Mouse (Mus musculus) kidney, postnatal 25 days (tissue): ENCODE data around the gene Gm13288.
"Not testable (repeated sequence)": the region's sequence is repeated elsewhere in the genome, so short reads cannot be mapped to it uniquely, and the experiment has no call there.

ENCODE experiments used
- DNase-seq, 2 experiments: peaks; one replicate each; pipeline ENCODE4 v3.0.0; 2021; ENCODE audit warnings: mixed read lengths in 2 of 2

Gm13288 gene

DNA sequence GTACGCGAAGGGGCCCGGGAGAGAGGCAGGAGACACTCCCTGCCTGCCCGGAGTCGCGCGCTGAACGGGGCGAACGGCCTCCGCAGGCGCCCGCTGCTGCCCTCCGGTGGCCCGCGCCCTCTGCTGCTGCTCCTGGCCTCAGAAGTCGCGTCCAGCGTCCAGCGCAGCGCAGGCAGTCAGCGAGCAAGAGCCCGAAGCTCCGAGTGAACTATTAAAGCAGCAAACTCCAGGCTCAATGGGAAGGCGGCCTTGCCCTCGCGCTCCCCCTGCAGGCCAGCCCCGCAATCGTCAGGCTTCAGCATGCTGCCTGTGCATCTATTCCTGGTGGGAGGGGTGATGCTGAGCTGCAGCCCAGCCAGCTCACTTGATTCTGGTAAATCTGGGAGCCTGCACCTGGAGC lies 2.4 kb upstream of the Gm13288 start, which contains the start of gene Gm13287:
Gene Gm13287, plus strand, starts transcription at position 301 of the 400 bp plus-strand sequence.
- not testable (repeated sequence) for DNase-seq

DNA sequence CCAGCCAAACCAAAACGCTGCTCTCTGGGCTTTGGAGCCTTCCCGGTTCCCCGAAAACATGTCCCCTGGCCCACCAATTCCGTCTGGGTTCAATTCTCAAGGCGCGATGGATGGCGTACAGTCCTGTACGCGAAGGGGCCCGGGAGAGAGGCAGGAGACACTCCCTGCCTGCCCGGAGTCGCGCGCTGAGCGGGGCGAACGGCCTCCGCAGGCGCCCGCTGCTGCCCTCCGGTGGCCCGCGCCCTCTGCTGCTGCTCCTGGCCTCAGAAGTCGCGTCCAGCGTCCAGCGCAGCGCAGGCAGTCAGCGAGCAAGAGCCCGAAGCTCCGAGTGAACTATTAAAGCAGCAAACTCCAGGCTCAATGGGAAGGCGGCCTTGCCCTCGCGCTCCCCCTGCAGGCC lies 430 bp downstream of the Gm13288 start:
- peak; percentile 20 to 58 for DNase-seq

DNA sequence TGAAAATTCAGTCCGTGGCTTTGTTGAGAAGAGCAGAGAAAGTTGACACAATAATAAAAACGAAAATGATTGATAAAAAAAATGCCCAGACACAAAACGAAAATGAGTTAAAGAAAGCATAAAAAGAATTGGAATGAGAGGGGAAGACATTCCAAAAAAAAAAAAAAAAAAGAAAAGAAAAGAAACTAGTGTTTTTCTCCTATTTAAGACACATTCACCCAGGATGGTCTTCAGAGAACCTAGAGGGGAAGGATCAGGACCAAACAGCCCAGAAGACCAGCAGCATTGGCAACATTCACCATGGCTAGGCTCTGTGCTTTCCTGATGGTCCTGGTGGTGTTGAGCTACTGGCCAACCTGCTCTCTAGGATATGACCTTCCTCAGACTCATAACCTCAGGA lies 10.6 kb downstream of the Gm13288 start, which contains the start of gene Ifna7:
Gene Ifna7, plus strand, starts transcription at position 301 of the 400 bp plus-strand sequence.
- no peak for DNase-seq

GRCm38 (mm10) chr4:88819659-88820058 lies 14.3 kb downstream of the Gm13288 start, which contains the start of gene Ifna11:
Gene Ifna11 (plus strand): TSS chr4:88819959.
- no peak for DNase-seq

GRCm38 (mm10) chr4:88822995-88823394 lies 17.7 kb downstream of the Gm13288 start:
- DNase-seq = peak in 1 of 2 experiments; percentile 24

DNA sequence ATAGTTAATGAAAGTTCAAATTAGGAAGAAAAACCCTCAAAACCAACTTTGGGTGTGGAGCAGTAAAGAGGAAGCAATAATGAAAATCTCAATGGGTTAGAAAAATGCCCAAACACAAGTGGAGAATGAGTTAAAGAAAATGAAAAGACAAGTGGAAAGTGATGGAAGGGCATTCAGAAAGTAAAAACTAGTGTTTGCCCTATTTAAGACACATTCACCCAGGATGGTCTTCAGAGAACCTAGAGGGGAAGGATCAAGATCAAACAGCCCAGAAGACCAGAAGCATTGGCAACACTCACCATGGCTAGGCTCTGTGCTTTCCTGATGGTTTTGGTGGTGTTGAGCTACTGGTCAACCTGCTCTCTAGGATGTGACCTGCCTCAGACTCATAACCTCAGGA lies 21.8 kb downstream of the Gm13288 start, which contains the start of gene Ifna6:
Gene Ifna6, plus strand, starts transcription at position 301 of the 400 bp plus-strand sequence.
- not testable (repeated sequence) for DNase-seq

GRCm38 (mm10) chr4:88830523-88830922 lies 25.2 kb downstream of the Gm13288 start:
- DNase-seq = peak in 1 of 2 experiments; percentile 24

DNA sequence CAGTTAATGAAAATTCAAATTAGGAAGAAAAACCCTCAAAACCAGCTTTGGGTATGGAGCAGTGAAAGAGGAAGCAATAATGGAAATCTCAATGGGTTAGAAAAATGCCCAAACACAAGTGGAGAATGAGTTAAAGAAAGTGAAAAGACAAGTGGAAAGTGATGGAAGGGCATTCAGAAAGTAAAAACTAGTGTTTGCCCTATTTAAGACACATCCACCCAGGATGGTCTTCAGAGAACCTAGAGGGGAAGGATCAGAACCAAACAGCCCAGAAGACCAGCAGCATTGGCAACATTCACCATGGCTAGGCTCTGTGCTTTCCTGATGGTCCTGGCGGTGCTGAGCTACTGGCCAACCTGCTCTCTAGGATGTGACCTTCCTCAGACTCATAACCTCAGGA lies 29.9 kb downstream of the Gm13288 start, which contains the start of gene Ifna5:
Gene Ifna5, plus strand, starts transcription at position 301 of the 400 bp plus-strand sequence.
- DNase-seq = not testable (repeated sequence)

GRCm38 (mm10) chr4:88838828-88839227 lies 33.5 kb downstream of the Gm13288 start:
- peak in 1 of 2 experiments; percentile 32 for DNase-seq

DNA sequence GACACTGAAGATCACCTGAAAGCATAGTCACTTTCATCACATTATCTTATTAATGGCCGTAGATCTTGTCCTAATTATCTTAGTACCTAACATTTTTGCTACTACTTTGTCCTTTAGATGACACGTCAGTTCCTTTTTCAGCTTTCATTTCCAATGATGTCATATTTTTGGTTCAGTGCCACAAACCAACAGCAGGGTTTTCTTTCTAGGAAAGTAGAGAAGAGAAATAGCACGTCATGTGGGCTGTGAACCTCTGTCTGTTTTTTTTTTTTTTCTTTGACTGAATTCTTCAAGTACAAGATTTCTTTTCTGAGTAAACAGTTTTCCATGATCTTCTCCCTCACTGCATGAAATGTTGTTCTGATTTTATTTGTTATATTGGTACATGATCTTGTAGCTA lies 34.7 kb downstream of the Gm13288 start:
- no peak for DNase-seq

GRCm38 (mm10) chr4:88841438-88841911 lies 36.1 kb downstream of the Gm13288 start, which contains the start of gene Ifna4:
Gene Ifna4 (plus strand): TSS chr4:88841861.
- no peak for DNase-seq

DNA sequence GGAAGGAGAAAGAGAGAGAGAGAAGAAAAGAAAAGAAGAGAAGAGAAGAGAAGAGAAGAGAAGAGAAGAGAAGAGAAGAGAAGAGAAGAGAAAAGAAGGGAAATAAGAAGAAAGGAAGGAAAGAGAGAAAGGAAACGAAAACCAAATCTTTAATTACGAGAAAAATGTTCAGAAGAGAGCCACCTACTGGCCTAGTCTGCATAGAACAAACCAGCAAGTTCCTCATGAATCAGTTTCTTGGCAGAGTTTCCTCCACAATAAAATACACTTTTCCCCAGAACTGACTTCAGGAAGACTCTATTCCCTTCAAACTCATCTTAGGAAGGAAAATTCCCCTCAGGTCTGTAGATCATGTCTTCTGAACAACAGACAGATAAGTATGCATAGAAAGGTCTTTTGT lies 40.0 kb downstream of the Gm13288 start:
- no peak for DNase-seq

DNA sequence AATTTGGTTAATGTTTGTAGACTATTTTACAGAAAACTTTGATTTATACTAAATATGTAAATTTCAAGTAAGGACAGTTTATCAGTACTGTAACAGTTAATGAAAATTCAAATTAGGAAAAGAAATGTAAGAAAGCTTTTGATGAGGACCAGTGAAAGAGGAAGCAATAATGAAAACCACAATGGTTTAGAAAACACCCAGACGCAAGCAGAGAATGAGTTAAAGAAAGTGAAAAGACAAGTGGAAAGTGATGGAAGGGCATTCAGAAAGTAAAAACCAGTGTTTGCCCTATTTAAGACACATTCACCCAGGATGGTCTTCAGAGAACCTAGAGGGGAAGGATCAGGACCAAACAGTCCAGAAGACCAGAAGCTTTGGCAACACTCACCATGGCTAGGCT lies 44.4 kb downstream of the Gm13288 start, which contains the start of gene Ifna1:
Gene Ifna1, plus strand, starts transcription at position 390 of the 400 bp plus-strand sequence.
- DNase-seq = no peak

DNA sequence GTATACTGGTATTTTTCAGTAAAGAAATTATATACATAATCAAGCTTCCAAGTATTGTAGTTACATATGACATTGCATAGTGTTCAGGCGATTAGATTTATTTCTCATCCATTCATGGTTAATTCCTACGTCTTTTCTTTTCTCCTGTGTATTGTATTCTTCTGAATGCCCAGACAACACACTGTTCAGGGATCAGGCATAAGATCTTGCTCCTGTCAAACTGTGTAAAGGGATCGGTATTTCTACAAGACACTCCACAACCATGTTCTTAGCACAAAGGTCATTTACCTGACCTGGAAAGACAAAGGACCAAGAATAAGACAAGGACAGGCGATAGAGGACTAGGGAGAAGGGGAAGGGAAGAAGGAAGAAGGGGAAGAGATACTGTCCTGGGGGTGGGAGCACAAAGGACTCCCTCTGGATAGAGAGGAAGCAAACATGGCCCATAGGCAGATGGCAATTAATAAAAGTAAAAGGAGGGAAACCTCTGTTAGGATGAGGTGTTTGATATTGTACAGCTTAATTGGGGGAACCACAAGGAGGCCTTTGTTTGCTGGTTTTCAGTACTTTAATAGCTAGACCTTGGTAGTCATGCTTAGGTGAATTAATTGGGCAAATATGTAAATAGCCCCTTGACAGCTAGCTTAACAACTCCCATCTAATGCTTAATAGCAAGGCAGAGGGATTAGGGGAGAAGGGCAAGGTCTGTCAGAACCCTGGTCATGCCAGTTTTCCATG lies 45.9 kb downstream of the Gm13288 start:
- DNase-seq = no peak
